Mouse (Mus musculus) hindbrain, embryonic 16.5 days (tissue): Measurements from ENCODE around the gene Tgfbrap1. TPM values are rescaled to one million over a fixed set of nuclear protein-coding genes. Genes with fewer than 3 reads are reported as not detected.

ENCODE experiments used
- ATAC-seq: fragments of 200-750 bp; cut with Nextera tagmentation; 2 replicates; pipeline ENCODE4 v1.8.0; 2017; ENCODE audit warnings: moderate TSS enrichment, moderate library complexity
- H3K27ac ChIP-seq: fragments of 300-500 bp; sonication (generic); 2 replicates; pipeline ENCODE4 v1.5.1; 2014; ENCODE audit warnings: low read depth, mild to moderate bottlenecking, control low read depth, low read length, moderate library complexity
- H3K27me3 ChIP-seq: fragments of 300-500 bp; sonication (generic); replicated peaks from 2 replicates; pipeline ENCODE4 v1.6.1; 2014; ENCODE audit warnings: low read length; ENCODE audit not compliant: control insufficient read depth, insufficient read depth
- H3K36me3 ChIP-seq: fragments of 300-500 bp; sonication (generic); 2 replicates; pipeline ENCODE4 v1.6.1; 2014; ENCODE audit warnings: mild to moderate bottlenecking, low read length, moderate library complexity, mixed read lengths; ENCODE audit not compliant: control insufficient read depth, insufficient read depth
- H3K4me1 ChIP-seq: fragments of 300-500 bp; sonication (generic); 2 replicates; pipeline ENCODE4 v1.6.1; 2014; ENCODE audit warnings: low read depth, low read length; ENCODE audit not compliant: control insufficient read depth, insufficient read depth
- H3K4me2 ChIP-seq: fragments of 300-500 bp; sonication (generic); 2 replicates; pipeline ENCODE4 v1.6.1; 2014; ENCODE audit warnings: mild to moderate bottlenecking, low read length, control low read depth, moderate library complexity
- H3K4me3 ChIP-seq: fragments of 300-500 bp; sonication (generic); 2 replicates; pipeline ENCODE4 v1.5.1; 2014; ENCODE audit warnings: mild to moderate bottlenecking, low read length, control low read depth, moderate library complexity
- H3K9ac ChIP-seq: fragments of 300-500 bp; sonication (generic); 2 replicates; pipeline ENCODE4 v1.6.1; 2014; ENCODE audit warnings: low read depth, mild to moderate bottlenecking, control low read depth, low read length, moderate library complexity
- H3K9me3 ChIP-seq: fragments of 300-500 bp; sonication (generic); 2 replicates; pipeline ENCODE4 v1.6.1; 2014; ENCODE audit warnings: mild to moderate bottlenecking, low read length, moderate library complexity; ENCODE audit not compliant: control insufficient read depth
- WGBS: fragments of 180-500 bp; shearing (Covaris S2); extraction: QIAGEN DNeasy Blood & Tissue Kit; methylation state at CpG from one replicate; pipeline ENCODE4 v1.1.7; 2014; 5-methylcytosine and 5-hydroxymethylcytosine counted together
- microRNA-seq: library from miRNA; unstranded; fragments of <30 nt; microRNA quantifications from one replicate; pipeline ENCODE4, GENCODE M21; 2017
- polyA plus RNA-seq: library from polyadenylated mRNA; unstranded; fragments of >200 nt; fragmentation: Nextera tagmentation; extraction: Ambion mirVana; gene quantifications from 2 replicates; pipeline ENCODE4 v1.2.1, GENCODE M21; 2015

Gene Tgfbrap1
- polyA plus RNA-seq, 1 experiment from 2014 or later: 15.6 TPM

DNA sequence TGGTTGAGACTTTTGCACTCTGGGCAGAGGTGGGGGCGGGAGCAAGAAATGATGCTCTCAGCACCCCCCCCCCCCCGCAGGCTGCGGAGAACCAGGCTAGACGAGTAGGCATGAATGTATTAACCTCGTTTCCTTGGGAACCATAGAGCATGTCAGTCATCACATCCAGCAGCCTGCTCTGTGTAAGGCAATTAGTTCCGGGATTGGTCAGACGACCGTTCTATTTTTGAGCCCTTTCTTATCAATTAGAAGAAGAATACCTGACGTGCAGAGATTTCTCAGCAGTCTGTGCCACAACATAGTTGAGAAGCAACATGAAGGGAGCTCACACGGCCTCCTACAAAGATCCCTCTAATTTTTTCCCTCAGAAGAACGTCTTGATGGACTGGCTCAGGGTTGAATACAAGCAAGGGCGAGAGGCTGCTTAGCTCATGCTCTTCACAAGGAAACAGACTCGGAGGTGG lies 92.4 kb downstream of the Tgfbrap1 start:
- Histone ChIP-seq H3K4me1 (peaks cover 12% of the 10 kb centered on the region), H3K9ac (peak overlapping the region; percentile 47), H3K4me2 (peak overlapping the region; percentile 58), H3K4me3 (peak overlapping the region; percentile 26), H3K27me3 (no peaks in the 10 kb centered on the region), H3K36me3 (no peaks in the 10 kb centered on the region), H3K27ac (peak overlapping the region; percentile 72), H3K9me3 (no peaks in the 10 kb centered on the region)
- 10% methylated on average over 13 of the region's 13 CpGs for WGBS
- ATAC-seq: peak; percentile 94

Small RNAs within 50 kb of the gene (microRNA-seq; reads per million reads assigned to microRNA genes)
- not detected for gene Gm24001

Other genes with a start within 250 kb of the Tgfbrap1 start
- 31.3 and 33.2 TPM in 2 replicates for gene Mrps9, start 247.4 kb downstream of the Tgfbrap1 start, polyA plus RNA-seq
- gene Gpr45, start 145.8 kb downstream of the Tgfbrap1 start, polyA plus RNA-seq: 10.9 and 12.5 TPM in 2 replicates
- gene AI597479, start 73 bp upstream of the Tgfbrap1 start, polyA plus RNA-seq: 42.8 and 47.9 TPM in 2 replicates
- gene Fhl2, start 98.3 kb upstream of the Tgfbrap1 start, polyA plus RNA-seq: 27.1 and 30.9 TPM in 2 replicates